Mouse (Mus musculus) bone marrow, adult 2 months (tissue): ENCODE data around the gene Olfr155.

ENCODE experiments used
- CTCF ChIP-seq: fragments of 200-500 bp; IDR thresholded peaks from 2 replicates; pipeline ENCODE4 v1.5.1; 2011; ENCODE audit warnings: low read length, control low read depth; ENCODE audit not compliant: control insufficient read depth, insufficient read depth
- POLR2A ChIP-seq: fragments of 200-500 bp; IDR thresholded peaks from 2 replicates; pipeline ENCODE4 v1.6.1; 2011; ENCODE audit warnings: low read depth, mild to moderate bottlenecking, control low read depth, low read length, borderline replicate concordance; ENCODE audit not compliant: control insufficient read depth

- no peak for TF ChIP-seq POLR2A
- TF ChIP-seq CTCF = no peak
Observed at GRCm38 (mm10) chr4:43875919-43876411, 24.6 kb downstream of the Olfr155 start.
